Mouse (Mus musculus): ENCODE data around the gene Mlx. TPM values are rescaled to one million over a fixed set of nuclear protein-coding genes. Genes with fewer than 3 reads are reported as not detected.

Gene Mlx
- polyA plus RNA-seq, 2 experiments from 2014 or later: 60.2 to 68.1 TPM

DNA sequence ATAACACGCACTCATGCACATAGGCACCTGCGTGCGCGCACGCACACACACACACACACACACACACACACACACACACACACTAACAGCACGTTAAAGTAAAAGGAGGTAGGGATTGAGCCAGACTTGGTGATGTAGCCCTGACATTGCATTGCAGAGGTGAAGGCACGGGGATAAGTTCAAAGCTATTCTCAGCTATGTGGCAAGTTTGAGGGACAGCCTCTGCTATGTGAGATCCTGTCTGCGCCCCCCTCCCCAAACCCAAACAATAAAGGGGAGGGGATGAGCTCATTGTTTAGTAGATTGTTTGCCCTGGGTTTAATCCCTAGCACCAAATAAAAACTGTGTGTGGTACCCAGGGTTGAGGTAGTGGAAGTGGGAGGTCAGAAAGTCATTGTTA, 54.0 kb downstream of the Mlx start:
- no peak for ATAC-seq

Other genes with a start within 250 kb of the Mlx start
- 10 to 100 TPM; 39.3 to 53.2 TPM for gene Stat5b, start 236.6 kb upstream of the Mlx start, polyA plus RNA-seq (2017; shearing (Covaris generic))
- gene Stat5a, start 227.9 kb upstream of the Mlx start, polyA plus RNA-seq (2017; shearing (Covaris generic)): 10 to 100 TPM; 37.9 to 52.4 TPM
- 100 to 1,000 TPM; 105 to 122 TPM for gene Stat3, start 147.7 kb upstream of the Mlx start, polyA plus RNA-seq (2017; shearing (Covaris generic))
- gene Cavin1, start 116.4 kb upstream of the Mlx start, polyA plus RNA-seq (2017; shearing (Covaris generic)): 1 to 10 TPM; 1.8 to 3.1 TPM
- gene Atp6v0a1, start 77.8 kb upstream of the Mlx start, polyA plus RNA-seq (2017; shearing (Covaris generic)): 10 to 100 TPM in 1 of 2 experiments, 1 to 10 TPM in 1; 7.0 to 15.7 TPM
- gene Naglu, start 17.3 kb upstream of the Mlx start, polyA plus RNA-seq (2017; shearing (Covaris generic)): 1 to 10 TPM; 7.6 to 7.9 TPM
- under 1 TPM in 1 of 2 experiments, not detected in 1; 0.32 TPM for gene Hsd17b1, start 8.9 kb upstream of the Mlx start, polyA plus RNA-seq (2017; shearing (Covaris generic))
- gene Coasy, start 4.7 kb upstream of the Mlx start, polyA plus RNA-seq (2017; shearing (Covaris generic)): 10 to 100 TPM; 17.4 to 27.7 TPM
- gene Psmc3ip, start 8.2 kb downstream of the Mlx start, polyA plus RNA-seq (2017; shearing (Covaris generic)): 1 to 10 TPM; 8.4 to 9.8 TPM
- 10 to 100 TPM; 16.1 to 27.9 TPM for gene Retreg3, start 32.6 kb downstream of the Mlx start, polyA plus RNA-seq (2017; shearing (Covaris generic))
- 10 to 100 TPM; 24.9 to 34.0 TPM for gene Tubg1, start 32.7 kb downstream of the Mlx start, polyA plus RNA-seq (2017; shearing (Covaris generic))
- 1 to 10 TPM; 1.4 to 3.5 TPM for gene Tubg2, start 68.6 kb downstream of the Mlx start, polyA plus RNA-seq (2017; shearing (Covaris generic))
- under 1 TPM in 1 of 2 experiments, not detected in 1; 0.17 TPM for gene Cntnap1, start 83.2 kb downstream of the Mlx start, polyA plus RNA-seq (2017; shearing (Covaris generic))
- gene Plekhh3, start 84.1 kb downstream of the Mlx start, polyA plus RNA-seq (2017; shearing (Covaris generic)): not detected
- gene Ccr10, start 88.2 kb downstream of the Mlx start, polyA plus RNA-seq (2017; shearing (Covaris generic)): 1 to 10 TPM in 1 of 2 experiments, under 1 TPM in 1; 0.36 to 2.0 TPM
- 10 to 100 TPM; 57.3 to 85.6 TPM for gene Ezh1, start 139.2 kb downstream of the Mlx start, polyA plus RNA-seq (2017; shearing (Covaris generic))
- not detected for gene Ramp2, start 158.8 kb downstream of the Mlx start, polyA plus RNA-seq (2017; shearing (Covaris generic))
- gene Vps25, start 166.4 kb downstream of the Mlx start, polyA plus RNA-seq (2017; shearing (Covaris generic)): 100 to 1,000 TPM; 132 to 144 TPM
- gene Wnk4, start 173.3 kb downstream of the Mlx start, polyA plus RNA-seq (2017; shearing (Covaris generic)): 1 to 10 TPM in 1 of 2 experiments, under 1 TPM in 1; 0.91 to 1.4 TPM
- under 1 TPM in 1 of 2 experiments, not detected in 1; 0.97 TPM for gene Cntd1, start 191.7 kb downstream of the Mlx start, polyA plus RNA-seq (2017; shearing (Covaris generic))
- gene Coa3, start 191.8 kb downstream of the Mlx start, polyA plus RNA-seq (2017; shearing (Covaris generic)): 100 to 1,000 TPM; 132 to 135 TPM
- gene Becn1, start 215.0 kb downstream of the Mlx start, polyA plus RNA-seq (2017; shearing (Covaris generic)): 10 to 100 TPM; 68.1 to 99.6 TPM
- 10 to 100 TPM; 29.8 to 30.0 TPM for gene Psme3, start 228.9 kb downstream of the Mlx start, polyA plus RNA-seq (2017; shearing (Covaris generic))
- gene Aoc2, start 237.8 kb downstream of the Mlx start, polyA plus RNA-seq (2017; shearing (Covaris generic)): 1 to 10 TPM; 2.3 to 3.0 TPM
- not detected for gene Aoc3, start 243.3 kb downstream of the Mlx start, polyA plus RNA-seq (2017; shearing (Covaris generic))